Mouse (Mus musculus) MEL-GATA-1-ER (cell line): ENCODE results near the gene Ankzf1.

Experiments
- DNase-seq: peaks from one replicate; pipeline ENCODE4 v3.0.0-alpha.2; 2012; ENCODE audit warnings: low read depth; ENCODE audit errors: extremely low read depth

Gene Ankzf1

GRCm38 (mm10) chr1:75191622-75192402, at the start of gene Ankzf1, which contains the start of gene Atg9a:
Gene Ankzf1, plus strand, starts transcription at chr1:75192151.
Gene Atg9a, minus strand, starts transcription at chr1:75192196.
- peak; percentile 97 for DNase-seq

- peak; percentile 83 for DNase-seq
Observed at GRCm38 (mm10) chr1:75142301-75143261, 49.4 kb upstream of the Ankzf1 start, which contains the start of the genes Cnppd1 and Retreg2. Gene Cnppd1, minus strand, starts transcription at chr1:75142711. Gene Retreg2, plus strand, starts transcription at chr1:75142778.

- no peak for DNase-seq
Observed at GRCm38 (mm10) chr1:75145589-75145988, 46.4 kb upstream of the Ankzf1 start.

- no peak for DNase-seq
Observed at GRCm38 (mm10) chr1:75147411-75148135, 44.4 kb upstream of the Ankzf1 start.

GRCm38 (mm10) chr1:75148727-75149126, 43.2 kb upstream of the Ankzf1 start:
- DNase-seq, result no peak

GRCm38 (mm10) chr1:75155837-75156236, 36.1 kb upstream of the Ankzf1 start:
- no peak for DNase-seq

GRCm38 (mm10) chr1:75158990-75159389, 33.0 kb upstream of the Ankzf1 start:
- DNase-seq, result no peak

- peak; percentile 36 for DNase-seq
Observed at GRCm38 (mm10) chr1:75159540-75160255, 32.3 kb upstream of the Ankzf1 start.

- DNase-seq, result no peak
Observed at GRCm38 (mm10) chr1:75160256-75160617, 31.7 kb upstream of the Ankzf1 start.

- no peak for DNase-seq
Observed at GRCm38 (mm10) chr1:75168093-75168471, 23.9 kb upstream of the Ankzf1 start.

- peak; percentile 84 for DNase-seq
Observed at GRCm38 (mm10) chr1:75168472-75169464, 23.2 kb upstream of the Ankzf1 start, which contains the start of gene Zfand2b. Gene Zfand2b, plus strand, starts transcription at chr1:75168646.

GRCm38 (mm10) chr1:75179334-75180104, 12.4 kb upstream of the Ankzf1 start:
- DNase-seq, result peak; percentile 87

- peak; percentile 88 for DNase-seq
Observed at GRCm38 (mm10) chr1:75180105-75180590, 11.8 kb upstream of the Ankzf1 start, which contains the start of gene Abcb6. Gene Abcb6, minus strand, starts transcription at chr1:75180392.

- DNase-seq, result no peak
Observed at GRCm38 (mm10) chr1:75180741-75181140, 11.2 kb upstream of the Ankzf1 start.

GRCm38 (mm10) chr1:75181377-75181870, 10.5 kb upstream of the Ankzf1 start:
- DNase-seq, result no peak

- no peak for DNase-seq
Observed at GRCm38 (mm10) chr1:75182160-75182559, 9.8 kb upstream of the Ankzf1 start.

- DNase-seq, result no peak
Observed at GRCm38 (mm10) chr1:75185495-75185894, 6.5 kb upstream of the Ankzf1 start.

GRCm38 (mm10) chr1:75187126-75187525, 4.8 kb upstream of the Ankzf1 start:
- no peak for DNase-seq
